Mouse (Mus musculus) small intestine, adult 10 weeks (tissue): ENCODE results near the gene Sgpl1. TPM values are rescaled to one million over a fixed set of nuclear protein-coding genes. Genes with fewer than 3 reads are reported as not detected.

Source experiments
- polyA plus RNA-seq: library from polyadenylated mRNA; stranded (reverse); fragments of 350-450 nt; fragmentation: Illumina TruSeq; extraction: RNeasy Lipid Tissue Mini Kit (QIAGEN cat#74804); gene quantifications from one replicate; pipeline ENCODE4 v1.2.3, GENCODE M21; 2014; ENCODE audit warnings: low replicate concordance

The Sgpl1 gene
- 218 TPM for polyA plus RNA-seq

GRCm38 (mm10) chr10:61147157-61148040 is at the start of gene Sgpl1:
TSS of gene Sgpl1 (minus strand) at chr10:61147703.

GRCm38 (mm10) chr10:61171654-61172053 is 24.2 kb upstream of the Sgpl1 start, which contains the start of gene Tbata:
TSS of gene Tbata (plus strand) at chr10:61171954.

GRCm38 (mm10) chr10:61089170-61090142 is 58.0 kb downstream of the Sgpl1 start, which contains the start of gene Pcbd1:
TSS of gene Pcbd1 (plus strand) at chr10:61089331.

Other genes with a start within 250 kb of the Sgpl1 start
- 90.9 TPM for gene Pcbd1, start 58.4 kb downstream of the Sgpl1 start, polyA plus RNA-seq
- gene Tbata, start 24.3 kb upstream of the Sgpl1 start, polyA plus RNA-seq, result not detected
- not detected for gene Adamts14, start 125.7 kb upstream of the Sgpl1 start, polyA plus RNA-seq
- 0.37 TPM for gene Prf1, start 150.1 kb upstream of the Sgpl1 start, polyA plus RNA-seq
- 0.11 TPM for gene Pald1, start 235.8 kb upstream of the Sgpl1 start, polyA plus RNA-seq